Mouse (Mus musculus): ENCODE data around the gene Lyrm1. TPM values are rescaled to one million over a fixed set of nuclear protein-coding genes. Genes with fewer than 3 reads are reported as not detected.

Lyrm1 gene
- total RNA-seq (2021) = 10 to 100 TPM in 1 of 2 experiments, 1 to 10 TPM in 1; 8.6 to 12.2 TPM
- long read RNA-seq, experiment 1, partial matches to known transcripts = 3 of 16 reads
- long read RNA-seq, experiment 1, other reads (novel, unspliced or antisense) = 4 of 16 reads
- long read RNA-seq, experiment 2, partial matches to known transcripts = 2 of 12 reads
- long read RNA-seq, experiment 2, other reads (novel, unspliced or antisense) = 4 of 12 reads

DNA sequence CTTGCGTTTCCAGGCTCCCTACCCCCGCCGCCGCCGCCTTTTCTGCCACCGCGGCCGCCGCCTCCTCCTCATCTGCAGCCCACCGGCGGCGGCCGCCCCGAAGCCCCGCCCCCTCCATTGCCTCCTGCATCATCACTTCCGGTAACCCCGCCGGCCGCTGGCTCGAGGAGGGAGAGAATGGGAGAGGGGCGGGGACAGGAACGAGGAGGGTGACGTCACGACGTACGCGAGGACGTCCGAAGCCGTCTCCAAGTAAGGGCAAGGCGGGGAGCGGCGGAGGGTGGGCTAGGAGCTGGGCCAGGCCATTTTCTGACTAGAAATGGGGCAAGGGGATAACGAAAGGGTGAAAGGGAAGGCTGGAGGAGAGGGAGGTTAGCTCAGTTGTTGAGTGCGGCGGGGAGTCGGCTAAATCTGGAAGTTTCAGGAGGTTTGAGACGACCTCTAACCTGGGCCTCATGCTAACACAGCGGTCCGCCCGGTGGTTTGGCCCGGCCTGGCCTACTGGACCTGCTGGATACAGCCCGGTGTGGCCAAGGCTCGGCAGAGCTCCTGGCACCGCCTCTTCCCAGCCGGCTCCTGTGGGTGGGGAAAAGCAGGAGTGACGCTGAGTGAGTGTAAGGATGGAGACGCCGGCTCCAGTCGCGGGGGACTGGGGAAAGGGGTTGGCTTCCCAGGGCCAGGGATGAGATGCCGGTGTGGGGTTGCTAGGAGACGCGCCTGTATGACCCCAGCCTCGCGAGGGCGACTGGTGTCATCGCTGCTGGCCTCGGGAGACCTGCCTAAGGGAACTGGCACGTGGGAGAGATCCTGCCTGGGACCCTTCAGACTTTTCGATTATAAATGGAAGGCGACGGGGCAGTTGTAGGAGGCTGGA, at the start of gene Lyrm1, which contains the start of gene Dcun1d3:
Lyrm1 (plus strand) TSS at position 223 of the 874 bp plus-strand sequence.
Dcun1d3 (minus strand) TSS at position 660 of the 874 bp plus-strand sequence.
- intact Hi-C loops (cut with DNase I) = loop anchor here (10.0 kb wide), 1 partner anchor 939 kb away; no protein-coding TSS in a partner anchor
- peak; percentile 94 to 98 for DNase-seq

DNA sequence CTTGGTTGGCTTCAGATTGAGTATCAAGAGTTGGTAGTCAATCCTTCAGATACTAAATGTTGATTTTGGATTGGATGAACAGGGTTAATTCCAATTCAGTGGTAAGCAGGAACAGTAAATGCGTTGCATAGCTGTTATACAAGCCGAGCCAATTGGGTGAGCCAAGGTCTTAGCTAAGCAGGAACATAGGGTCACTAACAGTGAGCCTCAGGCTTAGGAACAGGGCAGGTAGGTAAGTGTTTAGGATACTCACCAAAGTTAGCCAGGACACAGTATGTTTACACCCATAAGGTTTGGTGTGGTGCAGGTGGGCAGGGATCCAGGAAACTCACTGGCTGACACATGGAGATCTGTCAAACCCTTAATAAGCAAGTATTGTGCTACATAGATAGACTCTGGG, 48.3 kb upstream of the Lyrm1 start:
- intact Hi-C loops (cut with DNase I) = loop anchor here (5.0 to 10.0 kb wide), 2 partner anchors 210 to 247 kb away; partner anchors contain the start of gene Dnah3
- DNase-seq = no peak

DNA sequence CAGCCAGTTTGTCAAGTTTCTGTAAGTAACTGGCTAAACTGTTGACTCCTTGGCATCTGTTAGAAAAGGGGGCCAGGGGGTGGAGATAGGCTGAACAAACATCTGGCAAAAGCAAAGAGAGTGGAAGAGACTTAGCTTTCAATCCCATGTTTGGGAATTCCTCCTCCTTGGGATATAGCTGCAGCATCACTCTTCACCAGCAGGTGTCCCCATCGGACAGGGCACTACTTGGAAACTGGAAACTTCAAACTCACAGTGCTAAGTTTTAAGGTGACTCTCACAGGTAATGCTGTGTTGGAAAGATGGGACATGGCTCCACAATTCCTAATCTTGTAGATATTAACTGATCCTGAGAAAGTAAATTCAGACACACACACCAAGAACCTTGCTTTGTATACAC, 46.6 kb upstream of the Lyrm1 start:
- peak; percentile 59 to 64 for DNase-seq
- intact Hi-C loops (cut with DNase I) = loop anchor here (5.0 to 10.0 kb wide), 2 partner anchors 208 to 246 kb away; partner anchors contain the start of gene Dnah3

DNA sequence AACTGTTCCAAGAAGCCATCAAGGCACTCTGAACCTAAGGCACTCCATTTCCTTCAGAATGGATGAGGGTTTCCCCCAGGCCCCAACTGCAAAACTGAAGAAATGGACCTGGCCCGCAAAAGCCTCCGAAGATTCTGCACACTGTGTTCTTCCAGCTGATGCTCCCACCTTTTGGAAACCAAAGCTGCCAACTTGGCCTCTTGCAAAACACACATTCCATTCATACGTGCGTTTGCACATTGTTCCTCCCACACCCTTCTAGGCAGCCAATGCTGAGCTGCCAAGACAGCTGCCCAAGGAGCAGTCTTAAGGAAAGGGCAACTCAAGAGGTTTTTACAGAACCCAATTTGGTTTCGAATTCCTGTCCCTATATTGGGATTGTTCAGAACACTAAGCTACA, 44.9 kb upstream of the Lyrm1 start:
- intact Hi-C loops (cut with DNase I) = loop anchor here (2.0 kb wide), 1 partner anchor 354 kb away; no protein-coding TSS in a partner anchor
- peak; percentile 22 to 65 for DNase-seq

DNA sequence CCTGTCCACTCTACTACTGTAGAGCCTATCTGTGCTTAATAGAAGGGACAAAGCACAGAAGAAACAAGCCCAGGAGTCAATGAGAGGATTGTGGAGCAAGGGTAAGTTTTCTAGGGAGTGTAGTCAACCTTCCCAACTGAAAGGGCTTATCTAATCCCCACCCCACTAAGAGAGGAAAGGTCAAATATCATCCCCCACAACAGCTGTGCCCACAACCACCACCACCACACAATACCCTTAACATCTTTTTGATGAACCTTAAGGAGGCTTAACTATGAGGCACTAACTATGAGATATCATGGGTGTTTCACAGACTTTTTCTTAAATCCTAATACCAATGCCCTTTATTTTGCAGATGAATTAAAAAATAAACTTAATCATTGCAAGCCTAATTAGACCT, 43.2 kb upstream of the Lyrm1 start:
- intact Hi-C loops (cut with DNase I) = no loop called here
- DNase-seq = no peak

DNA sequence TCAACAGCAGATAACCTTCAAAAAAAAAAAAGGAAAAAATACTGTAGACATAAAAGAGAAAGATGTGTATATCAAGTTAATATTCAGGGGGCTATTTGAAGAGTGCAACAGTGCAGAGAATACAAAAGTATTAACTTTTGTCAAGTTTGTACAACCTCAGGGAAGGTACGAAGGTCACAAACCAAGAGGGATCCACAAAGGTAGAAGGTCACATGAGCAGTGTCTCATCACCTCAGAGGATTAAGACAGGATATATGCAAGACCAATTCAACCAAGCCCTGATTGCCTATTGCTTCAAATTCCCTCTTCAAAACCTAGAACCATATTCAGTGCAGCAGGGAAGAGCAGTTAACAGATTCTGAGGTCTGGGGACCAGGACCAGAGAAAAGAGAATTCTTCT, 42.5 kb upstream of the Lyrm1 start:
- DNase-seq = no peak
- intact Hi-C loops (cut with DNase I) = no loop called here

DNA sequence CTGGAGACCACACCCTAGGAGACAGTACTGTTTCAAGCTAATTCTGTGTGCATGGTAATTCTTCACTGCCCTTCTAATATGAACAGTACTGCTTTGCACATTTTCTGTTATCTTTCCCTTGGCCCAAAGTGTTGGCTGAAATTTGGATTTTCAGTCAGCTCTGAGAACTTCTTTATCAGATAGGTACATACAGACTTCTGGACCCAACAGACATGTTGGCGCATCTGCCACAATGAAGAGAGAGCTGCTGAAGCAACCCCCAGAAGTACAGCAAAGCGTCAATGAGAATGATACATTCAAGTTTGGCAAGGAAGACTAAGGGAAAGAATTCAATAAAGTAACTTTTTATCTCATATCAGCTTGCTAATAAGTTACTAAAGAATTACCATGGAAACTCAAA, 41.3 kb upstream of the Lyrm1 start:
- DNase-seq = no peak
- intact Hi-C loops (cut with DNase I) = no loop called here

DNA sequence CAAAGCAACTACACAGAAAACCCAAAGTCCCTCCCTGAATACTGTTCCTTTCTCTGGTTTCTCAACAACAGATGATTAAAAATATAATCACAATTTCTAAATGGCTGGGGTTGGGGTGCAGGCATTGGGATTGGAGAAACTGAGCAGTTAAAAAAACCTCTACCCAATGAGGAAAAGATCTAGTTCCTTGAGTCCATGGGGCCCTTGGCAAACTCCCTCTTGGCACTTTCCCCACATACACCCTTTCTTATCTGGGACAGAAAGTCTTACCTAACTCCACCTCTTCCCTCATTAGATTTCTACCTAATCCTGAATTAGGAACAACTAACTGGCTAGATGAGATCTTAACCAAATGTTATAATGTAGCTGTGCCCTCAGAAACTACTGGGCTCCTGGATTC, 40.6 kb upstream of the Lyrm1 start:
- intact Hi-C loops (cut with DNase I) = no loop called here
- no peak for DNase-seq

DNA sequence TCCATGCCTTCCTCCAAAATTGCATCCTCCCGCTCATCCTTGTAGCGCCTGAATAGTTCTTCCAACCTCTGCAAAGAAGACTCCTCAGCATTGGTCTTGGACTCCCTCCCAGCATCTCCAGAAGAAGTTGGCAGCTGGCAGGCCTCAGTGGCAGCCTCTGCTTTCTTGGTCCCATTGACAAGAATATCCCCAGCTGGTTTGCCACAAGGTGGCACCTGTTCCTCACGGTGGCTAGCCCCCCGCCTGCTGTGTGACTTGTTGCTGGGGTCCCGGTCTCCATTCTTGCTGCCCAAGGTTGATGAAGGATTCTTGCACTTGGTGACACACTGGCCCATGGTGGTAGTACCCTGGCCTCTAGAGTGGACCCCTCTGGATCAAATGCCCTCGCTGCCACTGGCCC, 36.2 kb upstream of the Lyrm1 start:
- intact Hi-C loops (cut with DNase I) = no loop called here
- DNase-seq = no peak

DNA sequence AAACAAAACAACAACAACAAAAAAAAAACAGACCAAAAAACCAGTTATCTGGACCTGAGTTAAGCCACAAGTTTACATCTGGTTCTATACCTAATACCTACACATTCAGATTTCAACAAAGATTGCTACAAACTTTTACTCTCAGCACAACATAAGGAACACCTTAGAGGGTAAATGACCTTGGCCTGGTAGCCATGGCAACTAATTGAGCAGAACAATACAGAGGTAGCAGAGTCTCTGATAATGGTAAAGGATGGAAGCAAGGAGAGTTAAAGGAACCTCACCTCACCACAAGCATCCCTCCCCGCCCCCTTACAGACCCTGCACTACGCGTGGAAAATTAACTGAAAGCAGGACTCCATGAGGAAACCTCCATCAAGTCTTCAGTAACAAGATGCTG, 35.5 kb upstream of the Lyrm1 start:
- no peak for DNase-seq
- intact Hi-C loops (cut with DNase I) = no loop called here

DNA sequence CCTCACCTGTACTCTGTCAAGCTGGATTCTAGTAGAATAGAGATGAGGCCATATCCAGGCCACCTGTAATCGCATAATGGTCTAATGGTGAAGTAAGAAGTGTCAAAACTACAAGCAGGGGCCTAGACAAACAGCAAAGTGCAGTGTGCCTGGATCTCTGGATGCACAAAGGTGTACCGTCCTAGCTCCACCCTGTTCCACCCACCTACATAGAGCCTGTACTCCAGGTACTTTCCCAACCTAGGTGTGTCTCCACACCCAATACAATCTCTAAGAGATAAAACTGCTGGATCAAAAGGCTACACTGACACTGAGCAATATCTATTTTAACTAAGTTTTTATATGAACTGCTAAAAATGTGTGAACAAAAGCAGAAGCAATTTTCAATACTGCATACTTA, 35.1 kb upstream of the Lyrm1 start:
- no peak for DNase-seq
- intact Hi-C loops (cut with DNase I) = no loop called here

DNA sequence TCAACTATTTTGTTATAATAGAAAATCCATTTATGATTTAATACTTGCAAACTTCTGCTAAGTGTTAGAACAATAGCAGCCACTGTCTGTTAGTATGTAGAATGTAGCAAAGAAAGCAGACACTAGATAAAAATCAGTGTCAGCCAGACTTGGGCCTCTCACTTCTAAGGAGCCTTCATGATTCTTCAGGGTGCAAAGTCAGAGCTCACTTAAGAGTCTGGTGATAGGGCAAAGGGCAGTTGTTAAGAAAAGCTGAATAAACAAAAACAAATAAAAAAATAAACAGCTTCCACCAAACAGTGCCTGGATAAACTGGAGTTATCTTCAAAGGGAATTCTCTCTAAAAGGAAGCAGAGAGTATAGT, 34.7 kb upstream of the Lyrm1 start:
- DNase-seq = no peak
- intact Hi-C loops (cut with DNase I) = no loop called here

DNA sequence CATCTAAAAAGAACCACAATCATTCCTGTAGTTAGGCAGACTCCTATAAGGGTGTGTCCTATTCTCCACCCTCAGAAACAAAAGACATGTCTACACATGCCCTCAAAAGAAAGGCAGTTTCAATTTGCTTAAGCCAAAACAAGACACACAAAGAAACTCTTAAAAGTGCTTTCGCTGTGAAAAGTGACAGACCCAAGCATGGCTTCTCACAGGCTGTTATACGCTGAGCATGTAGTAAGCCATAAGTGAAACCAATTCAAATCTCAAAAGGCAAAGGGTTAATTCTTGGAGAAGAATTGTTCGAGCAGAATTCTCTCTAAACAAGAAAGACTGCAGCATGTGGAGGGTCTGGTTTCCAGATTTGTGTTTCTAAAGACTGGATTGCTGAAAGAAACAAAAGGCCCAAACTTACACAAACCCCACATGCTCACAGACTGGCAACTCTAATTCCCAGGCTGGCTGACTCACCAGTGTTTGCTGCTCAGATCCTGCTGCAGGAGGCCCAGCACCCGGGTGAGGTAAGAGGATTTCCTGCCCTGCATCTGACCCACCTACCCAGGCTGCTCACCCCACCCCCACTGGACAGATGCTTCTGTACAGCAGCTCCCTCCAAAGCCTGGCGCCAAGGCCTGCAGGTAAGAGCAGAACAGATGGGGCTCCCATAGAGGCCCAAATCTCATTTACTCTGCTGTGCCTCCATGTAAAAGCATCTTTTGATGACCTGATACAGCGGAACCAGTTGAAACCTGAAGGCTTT, 34.1 kb upstream of the Lyrm1 start:
- intact Hi-C loops (cut with DNase I) = no loop called here
- peak in 1 of 2 experiments; percentile 22 for DNase-seq

DNA sequence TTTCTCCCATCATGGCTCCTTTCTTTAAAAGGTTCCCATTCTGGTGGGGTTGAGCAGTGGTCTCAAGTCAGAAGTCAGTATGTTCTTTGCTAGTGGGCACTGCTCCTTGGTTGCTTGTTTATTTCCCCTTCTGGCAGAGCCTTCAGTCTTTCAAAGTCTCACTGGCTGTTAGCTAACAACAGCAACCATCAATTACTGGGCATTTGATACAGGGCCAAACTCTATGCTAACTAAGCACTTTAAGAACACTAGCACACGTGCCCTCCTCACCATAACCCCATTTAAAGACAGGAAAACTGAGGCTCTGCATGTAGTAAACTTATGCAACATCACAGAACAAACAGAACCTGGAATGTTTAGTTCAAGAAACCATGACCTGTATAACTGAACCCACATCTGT, 33.5 kb upstream of the Lyrm1 start:
- intact Hi-C loops (cut with DNase I) = no loop called here
- DNase-seq = no peak

DNA sequence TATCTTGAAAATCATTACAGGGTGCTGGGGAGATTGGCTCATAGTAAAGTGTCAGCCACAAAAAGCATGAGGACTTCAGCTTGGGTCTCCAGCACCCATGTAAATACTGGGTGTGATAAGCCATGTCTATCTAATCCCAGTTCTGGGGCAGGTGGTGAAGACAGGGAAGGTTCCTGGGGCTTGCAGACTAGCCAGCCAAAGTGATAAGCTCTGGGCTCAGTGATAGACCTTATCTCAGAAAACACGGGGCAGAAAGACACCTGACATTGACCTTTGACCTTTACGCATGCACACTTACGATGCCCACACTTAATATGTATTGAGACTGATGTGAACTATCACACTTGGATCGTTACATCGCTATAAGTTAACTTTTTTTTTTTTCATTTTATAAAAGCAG, 31.2 kb upstream of the Lyrm1 start:
- intact Hi-C loops (cut with DNase I) = no loop called here
- no peak for DNase-seq

DNA sequence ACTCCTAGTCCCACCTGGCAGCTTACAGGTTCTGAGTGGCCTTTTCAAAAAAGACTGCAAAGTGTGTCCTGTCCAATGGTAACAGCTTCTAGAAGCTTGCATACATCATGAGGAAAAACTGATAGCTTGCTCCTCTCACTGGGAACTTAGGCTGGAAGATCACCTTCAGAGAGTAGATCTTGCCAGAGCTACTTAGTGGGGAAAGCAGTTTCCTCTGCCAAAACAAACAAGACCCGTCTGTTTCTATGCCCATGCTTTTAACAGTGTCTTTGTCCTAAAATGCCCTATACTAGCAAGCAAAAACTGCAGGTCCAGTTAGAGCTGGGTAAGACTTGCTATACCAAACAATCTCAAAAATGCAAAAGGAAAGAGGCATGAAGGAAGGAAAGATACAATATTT, 29.5 kb upstream of the Lyrm1 start:
- DNase-seq = no peak
- intact Hi-C loops (cut with DNase I) = no loop called here

DNA sequence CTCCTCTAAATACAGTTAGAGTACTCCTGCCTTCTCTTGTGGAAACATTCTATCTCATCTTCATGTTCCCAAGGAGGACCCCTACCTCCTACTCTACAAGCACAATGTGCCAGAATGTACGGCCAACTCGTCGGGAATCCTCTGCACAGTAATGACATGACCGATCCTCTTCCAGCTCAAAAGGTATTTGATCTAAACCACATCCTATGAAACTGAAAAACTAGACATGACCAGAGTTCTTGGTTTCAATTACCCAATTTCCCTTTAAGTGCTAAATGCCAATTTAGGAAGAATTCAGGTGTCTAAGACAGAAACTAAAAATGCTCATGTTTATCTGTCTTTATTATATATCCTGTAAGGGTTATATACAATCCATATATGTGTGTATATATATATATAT, 23.5 kb upstream of the Lyrm1 start:
- intact Hi-C loops (cut with DNase I) = no loop called here
- no peak for DNase-seq

DNA sequence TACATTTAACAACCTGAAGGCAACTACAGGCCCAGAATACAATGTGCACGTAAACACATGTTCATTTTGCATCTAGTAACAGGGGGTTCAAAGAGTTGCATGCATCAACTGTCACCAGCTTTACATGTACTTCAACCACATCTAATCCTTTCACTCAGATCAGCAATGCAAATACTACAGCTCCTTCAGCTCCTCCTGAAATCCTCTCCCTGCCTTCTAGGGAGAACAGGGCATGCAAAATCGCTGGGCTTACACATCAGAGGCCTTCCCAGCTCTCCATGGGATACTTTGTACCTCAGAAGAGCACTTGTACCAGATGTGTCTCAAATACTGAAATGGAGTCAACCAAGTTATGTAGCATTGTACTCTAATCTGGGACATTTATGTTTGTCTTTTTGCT, 22.6 kb upstream of the Lyrm1 start:
- intact Hi-C loops (cut with DNase I) = no loop called here
- DNase-seq = no peak

DNA sequence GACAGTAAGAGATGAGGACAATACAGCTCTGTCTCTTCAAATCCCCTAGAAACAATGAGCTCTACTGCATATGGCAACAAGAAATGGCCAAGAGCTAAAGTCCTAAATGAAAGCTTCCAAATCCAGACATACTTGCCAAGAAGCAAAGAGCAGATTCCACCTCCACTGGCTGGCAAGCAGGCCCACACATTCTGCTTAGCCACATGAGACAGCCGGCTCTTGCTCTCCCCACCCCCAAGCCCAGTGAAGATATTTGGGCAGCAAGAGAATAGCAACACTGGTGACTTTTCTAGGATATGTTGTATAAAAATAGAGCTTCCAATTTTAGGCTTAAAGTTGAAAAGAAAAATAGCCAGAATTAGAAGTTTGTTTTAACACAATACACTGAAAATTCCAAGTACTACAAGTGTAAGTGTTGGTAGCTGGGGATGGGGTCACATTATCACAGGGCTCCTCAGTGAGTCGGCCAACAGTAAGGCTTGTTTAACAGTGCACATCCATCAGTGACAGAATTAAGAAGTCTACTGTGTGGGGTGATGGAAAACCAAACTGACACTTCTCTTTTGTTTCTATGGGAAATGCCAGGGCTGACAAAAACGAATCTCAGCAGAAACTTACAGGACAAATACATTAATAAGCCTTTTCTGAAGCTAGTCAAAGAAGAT, 19.8 kb upstream of the Lyrm1 start:
- peak in 1 of 2 experiments; percentile 9 for DNase-seq
- intact Hi-C loops (cut with DNase I) = no loop called here

DNA sequence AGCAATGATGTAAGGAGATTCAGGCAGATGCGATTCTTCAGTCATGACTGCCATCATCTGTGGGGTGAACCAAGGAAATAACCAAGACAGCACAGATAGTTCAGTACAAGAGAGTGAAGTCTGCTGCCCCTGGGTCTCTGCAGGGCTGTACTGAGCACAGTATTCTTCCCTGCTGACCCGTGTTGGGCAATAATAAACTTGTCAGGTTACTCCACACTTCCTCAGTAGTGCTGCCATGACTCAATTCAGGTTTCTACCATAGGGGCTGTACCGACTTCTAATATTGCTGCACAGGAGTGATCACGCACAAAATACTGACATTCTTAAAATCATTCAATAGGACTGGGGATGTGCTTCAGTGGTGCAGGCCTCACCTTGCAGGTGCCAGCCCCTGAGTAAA, 16.5 kb upstream of the Lyrm1 start:
- intact Hi-C loops (cut with DNase I) = no loop called here
- no peak for DNase-seq

DNA sequence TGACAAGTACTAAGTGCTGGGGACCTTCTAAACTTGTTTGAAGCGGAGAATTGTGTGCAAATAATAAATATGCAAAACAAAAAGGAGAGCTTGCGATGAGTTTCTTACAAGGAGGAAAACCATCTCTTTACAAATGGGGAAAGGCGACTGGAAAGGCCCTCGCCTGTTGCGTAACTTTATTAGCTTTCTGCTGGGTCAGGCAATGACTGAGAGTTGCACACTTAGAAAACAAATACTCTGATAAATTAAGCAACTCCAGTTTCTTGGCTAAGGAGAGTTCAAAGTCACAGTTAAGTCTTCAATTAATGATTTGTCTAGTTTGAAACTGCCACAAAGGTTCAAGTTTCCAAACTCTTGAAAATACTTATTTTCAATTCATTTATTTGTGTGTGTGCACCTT, 15.3 kb upstream of the Lyrm1 start:
- DNase-seq = peak in 1 of 2 experiments; percentile 8
- intact Hi-C loops (cut with DNase I) = no loop called here
